Mouse (Mus musculus) Patski (cell line): ENCODE data around the gene Spata31. TPM values are rescaled to one million over a fixed set of nuclear protein-coding genes. Genes with fewer than 3 reads are reported as not detected.

Source experiments
- ATAC-seq: fragments of 100-300 bp; one replicate; pipeline ENCODE4 v1.8.0; 2021
- CTCF ChIA-PET: fragments of 350-600 bp; sonication (Branson Sonifier 250); formaldehyde crosslinking; loops from one replicate; lab custom pipeline; 2022; ENCODE audit warnings: inconsistent platforms; lab: Charles Lee
- POLR2A ChIA-PET: fragments of 350-600 bp; sonication (Branson Sonifier 250); formaldehyde crosslinking; loops from one replicate; lab custom pipeline; 2022; ENCODE audit warnings: antibody characterized with exemption, inconsistent platforms; lab: Charles Lee
- DNase-seq: peaks from one replicate; pipeline ENCODE4 v3.0.0-alpha.2; 2011; ENCODE audit warnings: low read depth, low spot score
- H3K27me3 ChIP-seq: fragments of 371-371 bp; one replicate; pipeline ENCODE4 v1.5.1; 2021
- CTCF ChIP-seq: fragments of 100-300 bp; IDR thresholded peaks from one replicate; pipeline ENCODE4 v1.5.1; 2021
- in situ Hi-C: fragments of 300-500 bp; cut with MboI; formaldehyde crosslinking; loops from 3 replicates; pipeline ENCODE4 v1.11.1; 2018; ENCODE audit warnings: low pct_unique_long_range_greater_than_20kb, mixed read lengths
- polyA plus RNA-seq: library from polyadenylated mRNA; unstranded; gene quantifications from one replicate; pipeline ENCODE4 v1.2.3, GENCODE M21; 2021

The Spata31 gene
- polyA plus RNA-seq: not detected

DNA sequence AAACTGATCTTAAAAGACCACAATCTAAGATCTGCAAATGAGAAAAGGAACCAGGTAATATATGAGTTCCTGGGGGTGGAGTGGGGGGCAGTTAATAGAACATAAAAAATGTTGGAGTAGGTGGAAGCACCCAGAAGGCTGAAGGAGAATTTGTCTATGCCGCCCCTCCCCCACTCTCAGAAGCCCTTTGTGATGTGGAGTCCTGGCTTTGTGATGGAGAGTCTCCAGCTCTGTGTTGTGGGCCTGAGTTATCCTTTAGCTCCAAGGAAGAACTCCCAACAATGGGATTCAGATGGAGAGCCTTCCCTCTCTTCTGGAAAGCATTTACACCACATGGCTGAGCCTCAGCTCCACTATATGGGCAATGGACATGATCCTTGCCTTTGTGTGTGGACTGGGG lies at the start of gene Spata31:
Spata31 (plus strand) TSS at position 216 of the 400 bp plus-strand sequence.
- H3K27me3 ChIP-seq: no peaks in the 10 kb centered on the region
- TF ChIP-seq CTCF: no peak
- DNase-seq: no peak
- CTCF ChIA-PET: no interaction called here
- in situ Hi-C loops: no loop called here
- POLR2A ChIA-PET: no interaction called here
- no peak for ATAC-seq

DNA sequence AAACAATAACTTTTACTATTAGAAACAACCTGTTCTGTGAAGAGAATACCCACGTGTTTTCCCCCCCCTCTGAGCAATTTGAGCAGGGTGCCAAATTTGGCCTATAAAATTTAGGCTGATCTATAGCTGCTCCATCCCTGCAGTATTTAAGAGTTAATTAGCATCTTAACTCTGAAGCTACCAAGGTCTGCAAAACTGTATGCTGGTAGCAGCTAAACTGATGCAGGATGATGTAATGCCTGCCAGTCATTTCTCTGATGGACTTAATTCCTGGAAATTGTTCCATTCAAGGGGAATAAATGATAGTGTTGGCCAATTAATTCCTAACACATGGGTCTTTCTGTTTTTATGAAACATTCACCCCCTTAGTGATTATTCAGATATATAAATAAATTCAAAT lies 14.1 kb upstream of the Spata31 start:
- TF ChIP-seq CTCF: no peak
- in situ Hi-C loops: no loop called here
- CTCF ChIA-PET: no interaction called here
- ATAC-seq: no peak
- POLR2A ChIA-PET: no interaction called here
- peaks cover 16% of the 10 kb centered on the region for H3K27me3 ChIP-seq
- no peak for DNase-seq

DNA sequence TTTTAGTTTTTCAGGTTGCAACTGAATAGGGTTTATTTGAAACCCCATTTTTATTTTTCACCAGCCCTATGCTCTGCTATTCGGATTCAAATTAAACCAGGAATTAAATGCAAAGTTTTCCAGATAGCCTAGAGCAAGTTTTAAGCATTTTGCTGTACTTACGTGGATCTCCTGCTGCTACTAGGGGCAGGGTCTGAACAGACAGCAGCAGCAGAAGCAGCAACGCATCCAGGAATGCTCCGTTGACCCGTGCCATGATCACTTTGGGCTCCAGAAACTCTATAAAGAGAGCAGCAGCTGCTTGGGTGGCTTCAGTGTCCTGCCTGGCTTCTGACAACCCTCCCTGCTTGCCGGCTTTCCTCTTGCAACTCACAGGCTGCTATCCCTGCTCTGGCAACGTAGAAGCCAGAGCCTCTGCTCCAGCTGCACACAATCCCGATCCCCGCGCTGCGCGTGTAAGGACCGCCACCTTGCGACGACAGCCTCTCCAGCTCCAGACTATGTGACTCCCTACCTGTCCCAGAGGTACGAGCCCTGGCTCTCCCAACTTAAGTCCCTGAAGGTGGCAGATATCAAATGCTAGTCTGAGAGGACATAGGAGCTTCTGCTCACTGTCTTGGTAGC lies 13.5 kb upstream of the Spata31 start, which contains the start of gene Cntnap3:
Cntnap3 (minus strand) TSS at position 371 of the 624 bp plus-strand sequence.
- no peak for DNase-seq
- H3K27me3 ChIP-seq: peaks cover 16% of the 10 kb centered on the region
- POLR2A ChIA-PET: no interaction called here
- TF ChIP-seq CTCF: no peak
- CTCF ChIA-PET: no interaction called here
- no peak for ATAC-seq
- in situ Hi-C loops: no loop called here

Other genes with a start within 250 kb of the Spata31 start
- not detected for gene Cntnap3, start 13.5 kb upstream of the Spata31 start, polyA plus RNA-seq
- not detected for gene Spata31d1c, start 115.7 kb downstream of the Spata31 start, polyA plus RNA-seq
- gene Prss47, start 135.4 kb downstream of the Spata31 start, polyA plus RNA-seq: not detected
- 33.1 TPM for gene Mfsd14b, start 195.6 kb downstream of the Spata31 start, polyA plus RNA-seq
- not detected for gene Olfr465-ps1, start 220.7 kb downstream of the Spata31 start, polyA plus RNA-seq
- not detected for gene Olfr466, start 232.8 kb downstream of the Spata31 start, polyA plus RNA-seq